ENCODE assay signal across 20 mouse cellular contexts in the genomic region with DNA sequence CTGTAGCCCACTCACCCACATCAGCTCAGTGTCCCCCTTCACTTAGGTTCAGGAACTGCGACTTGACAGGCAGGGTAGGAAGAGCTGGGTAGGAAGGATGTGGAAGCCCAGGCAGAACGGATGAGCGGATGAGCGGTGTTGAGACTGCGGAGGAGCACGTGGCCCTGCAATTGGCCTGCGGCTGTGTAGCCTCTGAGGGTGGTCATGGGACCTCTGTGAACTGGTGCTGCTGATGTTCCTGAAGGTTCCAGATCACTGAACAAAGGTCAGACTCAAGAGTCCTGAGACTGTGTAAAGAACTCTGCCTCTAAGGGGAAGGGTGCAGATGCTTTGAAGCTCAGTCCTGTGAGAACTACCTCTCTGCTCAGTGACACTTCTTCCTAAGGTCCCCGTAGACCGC. TPM values are rescaled to one million over a fixed set of nuclear protein-coding genes. Genes with fewer than 3 reads are reported as not detected.
DNase-seq lines count a peak whose midpoint lies in the region; ATAC-seq and TF ChIP-seq lines count a peak whose summit lies in the region.
"Had no signal": no experiment of that assay in that cellular context is flagged by ENCODE, and none has a peak within 500 bp of the region (broad histone marks: within the 10 kb centered on the region; RNA-seq: fewer than 3 reads in every experiment).

No protein-coding gene starts in this region.

- no peak overlapping the region for H3K27ac ChIP-seq in liver, embryonic 14.5 days
- H3K27ac ChIP-seq in liver, postnatal 0 days (ENCODE audit: low read depth): no peak overlapping the region
- no peak overlapping the region for H3K27ac ChIP-seq in kidney, embryonic 16.5 days (ENCODE audit: low read length)
- H3K27ac ChIP-seq in stomach, postnatal 0 days (replicated peaks): no peak overlapping the region
- H3K27ac ChIP-seq in heart, embryonic 12.5 days (ENCODE audit: poor library complexity, severe bottlenecking): no peak overlapping the region
- H3K27ac ChIP-seq: embryonic facial prominence, embryonic 15.5 days; gastrocnemius, adult 2 months; heart, embryonic 13.5 days; hindbrain, embryonic 13.5 days; limb, embryonic 15.5 days; liver, embryonic 15.5 days; midbrain, embryonic 12.5 days had no signal

- DNase-seq in liver, embryonic 14.5 days (ENCODE audit: low read depth in 3 of 3, low spot score in 3 of 3): no peak
- DNase-seq in liver, postnatal 0 days: no peak
- no peak for DNase-seq in stomach, postnatal 0 days (ENCODE audit: low spot score)
- DNase-seq in right cerebral cortex, adult 2 months (ENCODE audit: low spot score in 2 of 2): no peak

- H3K27me3 ChIP-seq in liver, embryonic 14.5 days (ENCODE audit: control insufficient read depth, insufficient read depth, low read length): no peaks in the 10 kb centered on the region; the same call in 1 of the 2 replicates
- H3K27me3 ChIP-seq in liver, postnatal 0 days (ENCODE audit: insufficient read depth, low read length): 0 out of 2 replicates have a peak, but pooled peaks cover 2% of the 10 kb centered on the region
- H3K27me3 ChIP-seq in kidney, embryonic 16.5 days (ENCODE audit: insufficient read depth, low read length): peaks cover 7% of the 10 kb centered on the region
- no peaks in the 10 kb centered on the region; the same call in 1 of the 2 replicates for H3K27me3 ChIP-seq in stomach, postnatal 0 days (ENCODE audit: control insufficient read depth, insufficient read depth, low read length)
- peaks cover 34% of the 10 kb centered on the region for H3K27me3 ChIP-seq in heart, embryonic 12.5 days (replicated peaks)

- H3K4me2 ChIP-seq in liver, embryonic 14.5 days (ENCODE audit: low read depth): no peak overlapping the region
- no peak overlapping the region for H3K4me2 ChIP-seq in liver, postnatal 0 days (ENCODE audit: low read depth, low read length)
- no peak overlapping the region for H3K4me2 ChIP-seq in kidney, embryonic 16.5 days (replicated peaks; ENCODE audit: low read depth, low read length)
- no peak overlapping the region for H3K4me2 ChIP-seq in stomach, postnatal 0 days (replicated peaks; ENCODE audit: low read depth)
- no peak overlapping the region for H3K4me2 ChIP-seq in heart, embryonic 12.5 days
- H3K4me2 ChIP-seq: embryonic facial prominence, embryonic 15.5 days; heart, embryonic 13.5 days; hindbrain, embryonic 13.5 days; limb, embryonic 15.5 days; liver, embryonic 15.5 days; midbrain, embryonic 12.5 days had no signal

- H3K36me3 ChIP-seq in liver, embryonic 14.5 days (replicated peaks; ENCODE audit: control insufficient read depth, insufficient read depth, low read depth): no peaks in the 10 kb centered on the region
- no peaks in the 10 kb centered on the region for H3K36me3 ChIP-seq in liver, postnatal 0 days (replicated peaks; ENCODE audit: insufficient read depth, low read length)
- H3K36me3 ChIP-seq in kidney, embryonic 16.5 days (ENCODE audit: insufficient read depth, low read length): no peaks in the 10 kb centered on the region
- H3K36me3 ChIP-seq in stomach, postnatal 0 days (ENCODE audit: control insufficient read depth, insufficient read depth, low read length): no peaks in the 10 kb centered on the region
- H3K36me3 ChIP-seq in heart, embryonic 12.5 days: no peaks in the 10 kb centered on the region
- H3K36me3 ChIP-seq: embryonic facial prominence, embryonic 15.5 days; heart, embryonic 13.5 days; hindbrain, embryonic 13.5 days; limb, embryonic 15.5 days; liver, embryonic 15.5 days; midbrain, embryonic 12.5 days had no signal

- 0 out of 2 replicates have a peak, but pooled peaks have one; percentile 18 for TF ChIP-seq CTCF in liver, embryonic 14.5 days (IDR thresholded peaks at IDR 0.05; ENCODE audit: low read depth)
- TF ChIP-seq CTCF in liver, postnatal 0 days (IDR thresholded peaks at IDR 0.05; ENCODE audit: low read depth): no peak
- 0 out of 2 replicates have a peak, but pooled peaks have one; percentile 7 for TF ChIP-seq CTCF in stomach, postnatal 0 days (IDR thresholded peaks at IDR 0.05; ENCODE audit: low read depth)

- H3K4me3 ChIP-seq in liver, embryonic 14.5 days (ENCODE audit: insufficient read depth in 1 of 2, low read depth in 2 of 2, low read length in 2 of 2): no peak overlapping the region
- H3K4me3 ChIP-seq in liver, postnatal 0 days (ENCODE audit: low read depth, low read length): no peak overlapping the region
- no peak overlapping the region for H3K4me3 ChIP-seq in kidney, embryonic 16.5 days (ENCODE audit: low read length)
- H3K4me3 ChIP-seq in stomach, postnatal 0 days (ENCODE audit: low read depth, low read length): no peak overlapping the region
- H3K4me3 ChIP-seq in heart, embryonic 12.5 days: no peak overlapping the region
- H3K4me3 ChIP-seq: embryonic facial prominence, embryonic 15.5 days; gastrocnemius, adult 2 months; heart, embryonic 13.5 days; hindbrain, embryonic 13.5 days; limb, embryonic 15.5 days; liver, embryonic 15.5 days; midbrain, embryonic 12.5 days had no signal

- H3K9ac ChIP-seq in liver, embryonic 14.5 days (replicated peaks): no peak overlapping the region
- H3K9ac ChIP-seq in liver, postnatal 0 days (replicated peaks): no peak overlapping the region
- H3K9ac ChIP-seq in kidney, embryonic 16.5 days (replicated peaks; ENCODE audit: low read length): no peak overlapping the region
- H3K9ac ChIP-seq in stomach, postnatal 0 days (ENCODE audit: low read length): no peak overlapping the region
- H3K9ac ChIP-seq in heart, embryonic 12.5 days: no peak overlapping the region
- H3K9ac ChIP-seq: embryonic facial prominence, embryonic 15.5 days; heart, embryonic 13.5 days; hindbrain, embryonic 13.5 days; limb, embryonic 15.5 days; liver, embryonic 15.5 days; midbrain, embryonic 12.5 days had no signal

- H3K4me1 ChIP-seq in liver, embryonic 14.5 days (replicated peaks; ENCODE audit: control insufficient read depth in 2 of 2, insufficient read depth in 2 of 2, low read length in 1 of 2): peaks cover 10 to 14% of the 10 kb centered on the region in 2 experiments
- peaks cover 11% of the 10 kb centered on the region for H3K4me1 ChIP-seq in liver, postnatal 0 days (ENCODE audit: insufficient read depth)
- peaks cover 20% of the 10 kb centered on the region for H3K4me1 ChIP-seq in kidney, embryonic 16.5 days (ENCODE audit: insufficient read depth, low read length)
- no peaks in the 10 kb centered on the region for H3K4me1 ChIP-seq in stomach, postnatal 0 days (replicated peaks; ENCODE audit: control insufficient read depth, insufficient read depth)
- H3K4me1 ChIP-seq in heart, embryonic 12.5 days (replicated peaks): peaks cover 23% of the 10 kb centered on the region
- H3K4me1 ChIP-seq: embryonic facial prominence, embryonic 15.5 days; hindbrain, embryonic 13.5 days; limb, embryonic 15.5 days; midbrain, embryonic 12.5 days had no signal

- WGBS in liver, embryonic 14.5 days (ENCODE audit: insufficient replicate concordance): 64% methylated on average over 9 of the region's 9 CpGs
- WGBS in liver, postnatal 0 days (ENCODE audit: insufficient replicate concordance): 75% methylated on average over 9 of the region's 9 CpGs
- WGBS in kidney, embryonic 16.5 days: 59% methylated on average over 9 of the region's 9 CpGs
- 77% methylated on average over 9 of the region's 9 CpGs for WGBS in stomach, postnatal 0 days
- WGBS in heart, embryonic 12.5 days: 71% methylated on average over 9 of the region's 9 CpGs

- TF ChIP-seq EP300 in liver, embryonic 14.5 days (IDR thresholded peaks at IDR 0.05; ENCODE audit: low read depth): no peak
- no peak for TF ChIP-seq EP300 in liver, postnatal 0 days (IDR thresholded peaks at IDR 0.05; ENCODE audit: low read depth)
- no peak for TF ChIP-seq EP300 in stomach, postnatal 0 days (optimal IDR thresholded peaks at IDR 0.05)

- H3K9me3 ChIP-seq in liver, embryonic 14.5 days (ENCODE audit: control insufficient read depth, low read length): no peaks in the 10 kb centered on the region
- no peaks in the 10 kb centered on the region for H3K9me3 ChIP-seq in liver, postnatal 0 days (ENCODE audit: low read length)
- H3K9me3 ChIP-seq in kidney, embryonic 16.5 days (ENCODE audit: low read length): no peaks in the 10 kb centered on the region
- no peaks in the 10 kb centered on the region for H3K9me3 ChIP-seq in stomach, postnatal 0 days (ENCODE audit: control insufficient read depth, low read length)
- H3K9me3 ChIP-seq in heart, embryonic 12.5 days (replicated peaks): no peaks in the 10 kb centered on the region
- H3K9me3 ChIP-seq: embryonic facial prominence, embryonic 15.5 days; heart, embryonic 13.5 days; hindbrain, embryonic 13.5 days; limb, embryonic 15.5 days; liver, embryonic 15.5 days; midbrain, embryonic 12.5 days had no signal

- no peak for ATAC-seq in liver, embryonic 14.5 days (ENCODE audit: insufficient read depth)
- ATAC-seq in liver, postnatal 0 days: no peak
- peak; percentile 29 for ATAC-seq in granulocyte monocyte progenitor cell, adult 5-6 weeks (replicated peaks; ENCODE audit: poor library complexity, severe bottlenecking)
- 0 out of 2 replicates have a peak, but pooled peaks have one; percentile 13 for ATAC-seq in kidney, embryonic 16.5 days (ENCODE audit: low FRiP score, low TSS enrichment)
- no peak for ATAC-seq in stomach, postnatal 0 days (ENCODE audit: low FRiP score, low TSS enrichment)
- ATAC-seq in heart, embryonic 12.5 days (ENCODE audit: insufficient number of reproducible peaks, low FRiP score): no peak
- ATAC-seq: forebrain, embryonic 14.5 days; inflammation-experienced regulatory T-cells, adult 6 months had no signal

RNA-seq across cellular contexts. Expression of a gene that starts 8.8 kb away (rescaled TPM):
- polyA plus RNA-seq in liver, embryonic 14.5 days (2012; rRNA removed): 6.8 and 7.9 TPM in 2 replicates
- 15.1 and 20.0 TPM in 2 replicates for polyA plus RNA-seq in liver, embryonic 14.5 days (2014; fragmentation: Nextera tagmentation; extraction: Ambion mirVana)
- 14.7 and 16.9 TPM in 2 replicates for polyA plus RNA-seq in liver, postnatal 0 days (2015; fragmentation: Nextera tagmentation; extraction: Ambion mirVana)
- 6.0 and 26.2 TPM in 2 replicates for total RNA-seq in granulocyte monocyte progenitor cell, adult 5-6 weeks (2014; fragmentation: Nextera tagmentation)
- 6.6 and 11.9 TPM in 2 replicates for total RNA-seq in granulocyte monocyte progenitor cell, adult 5-6 weeks (2017)
- polyA plus RNA-seq in kidney, embryonic 16.5 days (2015; fragmentation: Nextera tagmentation; extraction: Ambion mirVana): 37.0 and 39.0 TPM in 2 replicates
- polyA plus RNA-seq in stomach, postnatal 0 days (2015; fragmentation: Nextera tagmentation; extraction: Ambion mirVana): 27.3 and 30.9 TPM in 2 replicates
- 26.2 and 29.0 TPM in 2 replicates for polyA plus RNA-seq in heart, embryonic 12.5 days (2016; fragmentation: Nextera tagmentation; extraction: Ambion mirVana)

RNA-seq across cellular contexts. Expression of a gene that starts 28.1 kb away (rescaled TPM):
- polyA plus RNA-seq in liver, embryonic 14.5 days (2012; rRNA removed): 0.26 and 0.45 TPM in 2 replicates
- 0.32 and 0.33 TPM in 2 replicates for polyA plus RNA-seq in liver, embryonic 14.5 days (2014; fragmentation: Nextera tagmentation; extraction: Ambion mirVana)
- polyA plus RNA-seq in liver, postnatal 0 days (2015; fragmentation: Nextera tagmentation; extraction: Ambion mirVana): 0.46 and 0.51 TPM in 2 replicates
- total RNA-seq in granulocyte monocyte progenitor cell, adult 5-6 weeks (2014; fragmentation: Nextera tagmentation): not detected in 2 replicates
- total RNA-seq in granulocyte monocyte progenitor cell, adult 5-6 weeks (2017): not detected in 2 replicates
- polyA plus RNA-seq in kidney, embryonic 16.5 days (2015; fragmentation: Nextera tagmentation; extraction: Ambion mirVana): 0.22 and 0.40 TPM in 2 replicates
- 0.34 TPM in 2 replicates for polyA plus RNA-seq in stomach, postnatal 0 days (2015; fragmentation: Nextera tagmentation; extraction: Ambion mirVana)
- 0.44 and 0.45 TPM in 2 replicates for polyA plus RNA-seq in heart, embryonic 12.5 days (2016; fragmentation: Nextera tagmentation; extraction: Ambion mirVana)
- total RNA-seq: common myeloid progenitor, adult 5-6 weeks; gastrocnemius, adult 2 months; megakaryocyte, adult 5-6 weeks; MEL had no signal
- polyA plus RNA-seq: forebrain, embryonic 14.5 days; midbrain, embryonic 12.5 days; neural tube, embryonic 11.5 days had no signal

Comparison
In these comparisons a context has a peak if more than half of its experiments do, and no peak if none do; other contexts are left out.
1. ATAC-seq: peak in granulocyte monocyte progenitor cell, adult 5-6 weeks (single experiment) and kidney, embryonic 16.5 days (single experiment); none in liver, embryonic 14.5 days (single experiment), liver, postnatal 0 days (single experiment), stomach, postnatal 0 days (single experiment) and heart, embryonic 12.5 days (single experiment).